In genomic region chr2:97478925-97479298, GRCm38 (mm10) we compare ENCODE assay signal across 9 mouse cellular contexts.
DNase-seq lines count a peak whose midpoint lies in the region; ATAC-seq lines count a peak whose summit lies in the region.
"Had no signal": no experiment of that assay in that cellular context is flagged by ENCODE, and none has a peak within 500 bp of the region (broad histone marks: within the 10 kb centered on the region; RNA-seq: fewer than 3 reads in every experiment).

No protein-coding gene starts in this region.

- no peaks in the 10 kb centered on the region for H3K9me3 ChIP-seq in forebrain, embryonic 13.5 days (replicated peaks)
- no peaks in the 10 kb centered on the region for H3K9me3 ChIP-seq in heart, embryonic 11.5 days (replicated peaks; ENCODE audit: control insufficient read depth, low read length)
- H3K9me3 ChIP-seq: limb, embryonic 12.5 days had no signal

- no peaks in the 10 kb centered on the region for H3K27me3 ChIP-seq in forebrain, embryonic 13.5 days
- H3K27me3 ChIP-seq in heart, embryonic 11.5 days (ENCODE audit: control insufficient read depth, insufficient read depth, low read length) = no peaks in the 10 kb centered on the region
- H3K27me3 ChIP-seq: limb, embryonic 12.5 days had no signal

- H3K4me1 ChIP-seq in forebrain, embryonic 13.5 days = peaks cover 17% of the 10 kb centered on the region
- no peaks in the 10 kb centered on the region for H3K4me1 ChIP-seq in heart, embryonic 11.5 days (ENCODE audit: control insufficient read depth, insufficient read depth, low read length)
- H3K4me1 ChIP-seq: limb, embryonic 12.5 days had no signal

- 20% methylated on average over 4 of the region's 4 CpGs for WGBS in forebrain, embryonic 13.5 days
- WGBS in heart, embryonic 11.5 days (ENCODE audit: insufficient replicate concordance) = 77% methylated on average over 4 of the region's 4 CpGs

- peak overlapping the region; percentile 62 for H3K27ac ChIP-seq in forebrain, embryonic 13.5 days
- no peak overlapping the region for H3K27ac ChIP-seq in heart, embryonic 11.5 days (ENCODE audit: low read depth, low read length)
- H3K27ac ChIP-seq: limb, embryonic 12.5 days had no signal

- H3K36me3 ChIP-seq in forebrain, embryonic 13.5 days (ENCODE audit: poor library complexity, severe bottlenecking) = no peaks in the 10 kb centered on the region
- H3K36me3 ChIP-seq in heart, embryonic 11.5 days (ENCODE audit: control insufficient read depth, insufficient read depth, low read length) = no peaks in the 10 kb centered on the region
- H3K36me3 ChIP-seq: limb, embryonic 12.5 days had no signal

- peak; percentile 75 for ATAC-seq in frontal cortex, adult (ENCODE audit: low TSS enrichment)
- peak; percentile 83 for ATAC-seq in forebrain, embryonic 13.5 days
- no peak for ATAC-seq in heart, embryonic 11.5 days (replicated peaks; ENCODE audit: insufficient number of reproducible peaks, low FRiP score, low TSS enrichment)

- DNase-seq in frontal cortex, postnatal 25 days (ENCODE audit: low spot score in 2 of 2) = no peak
- DNase-seq in layer of hippocampus, postnatal 14 days (ENCODE audit: low spot score in 2 of 2) = peak; percentile 63 to 72
- peak; percentile 74 to 76 for DNase-seq in right cerebral cortex, postnatal 10 days (ENCODE audit: low spot score in 2 of 2)
- DNase-seq in T-cell, adult 2 months (ENCODE audit: low spot score) = no peak
- no peak for DNase-seq in thymus, adult 18-20 months

- 0 out of 2 replicates have a peak overlapping the region, but pooled peaks have one; percentile 13 for H3K9ac ChIP-seq in forebrain, embryonic 13.5 days
- H3K9ac ChIP-seq in heart, embryonic 11.5 days (ENCODE audit: low read depth, low read length) = no peak overlapping the region
- H3K9ac ChIP-seq: limb, embryonic 12.5 days had no signal

- peak overlapping the region; percentile 50 for H3K4me2 ChIP-seq in forebrain, embryonic 13.5 days
- no peak overlapping the region for H3K4me2 ChIP-seq in heart, embryonic 11.5 days
- H3K4me2 ChIP-seq: limb, embryonic 12.5 days had no signal

- H3K4me3 ChIP-seq in forebrain, embryonic 13.5 days = peak overlapping the region; percentile 23
- no peak overlapping the region for H3K4me3 ChIP-seq in heart, embryonic 11.5 days (ENCODE audit: low read depth, low read length)
- H3K4me3 ChIP-seq: limb, embryonic 12.5 days had no signal

Comparison
In these comparisons a context has a peak if more than half of its experiments do, and no peak if none do; other contexts are left out.
1. DNase-seq: peak in layer of hippocampus, postnatal 14 days (2 of 2) and right cerebral cortex, postnatal 10 days (2 of 2); none in frontal cortex, postnatal 25 days (0 of 2), T-cell, adult 2 months (single experiment) and thymus, adult 18-20 months (0 of 2).